Mouse (Mus musculus): ENCODE measurements around the gene Rora. TPM values are rescaled to one million over a fixed set of nuclear protein-coding genes. Genes with fewer than 3 reads are reported as not detected.

Gene Rora
- polyA plus RNA-seq (2012; rRNA removed): 1.9 and 2.2 TPM in 2 replicates

GRCm38 (mm10) chr9:68653211-68654038, at the start of gene Rora:
Rora (plus strand) TSS chr9:68653786.

GRCm38 (mm10) chr9:69397760-69398452, 744.3 kb downstream of the Rora start, which contains the start of gene Ice2:
Ice2 (plus strand) TSS chr9:69397906.

